Mouse (Mus musculus) liver, embryonic 14.5 days (tissue): Measurements from ENCODE around the gene Pxylp1. TPM values are rescaled to one million over a fixed set of nuclear protein-coding genes. Genes with fewer than 3 reads are reported as not detected.

Source experiments
- ATAC-seq: fragments of 200-750 bp; cut with Nextera tagmentation; 2 replicates; pipeline ENCODE4 v1.8.0; 2017; ENCODE audit warnings: moderate number of reproducible peaks, mild to moderate bottlenecking, moderate library complexity; ENCODE audit not compliant: insufficient read depth
- DNase-seq, 3 experiments: peaks; one replicate each; pipeline ENCODE4 v3.0.0-alpha.2; 2012 to 2013; ENCODE audit warnings: low read depth in 3 of 3, low spot score in 3 of 3
- H3K27ac ChIP-seq: fragments of 300-500 bp; sonication (generic); 2 replicates; pipeline ENCODE4 v1.5.1; 2014; ENCODE audit warnings: moderate library complexity, mild to moderate bottlenecking, control low read depth, inconsistent platforms
- H3K27me3 ChIP-seq: fragments of 300-500 bp; sonication (generic); 2 replicates; pipeline ENCODE4 v1.6.1; 2014; ENCODE audit warnings: mild to moderate bottlenecking, low read length, moderate library complexity; ENCODE audit not compliant: control insufficient read depth, insufficient read depth
- H3K36me3 ChIP-seq: fragments of 300-500 bp; sonication (generic); replicated peaks from 2 replicates; pipeline ENCODE4 v1.6.1; 2014; ENCODE audit warnings: low read depth; ENCODE audit not compliant: control insufficient read depth, insufficient read depth
- H3K4me1 ChIP-seq, 2 experiments: fragments of 200-500 bp in 1 of 2; fragments of 300-500 bp in 1 of 2; sonication (generic) in 1 of 2; replicated peaks; 2 replicates each; pipeline ENCODE4 v1.6.1; 2012 to 2014; ENCODE audit warnings: antibody characterized with exemption in 1 of 2, inconsistent platforms in 1 of 2, low read length in 1 of 2; ENCODE audit not compliant: control insufficient read depth in 2 of 2, insufficient read depth in 2 of 2
- H3K4me2 ChIP-seq: fragments of 300-500 bp; sonication (generic); 2 replicates; pipeline ENCODE4 v1.6.1; 2014; ENCODE audit warnings: low read depth, mild to moderate bottlenecking, control low read depth, moderate library complexity
- H3K4me3 ChIP-seq, 2 experiments: fragments of 200-500 bp in 1 of 2; fragments of 300-500 bp in 1 of 2; sonication (generic) in 1 of 2; 2 replicates each; pipeline ENCODE4 v1.5.1; 2012 to 2014; ENCODE audit warnings: low read depth in 2 of 2, low read length in 2 of 2, mild to moderate bottlenecking in 2 of 2, control low read depth in 1 of 2, inconsistent platforms in 1 of 2, moderate library complexity in 1 of 2; ENCODE audit not compliant: insufficient read depth in 1 of 2
- H3K9ac ChIP-seq: fragments of 300-500 bp; sonication (generic); replicated peaks from 2 replicates; pipeline ENCODE4 v1.6.1; 2014; ENCODE audit warnings: mild to moderate bottlenecking, control low read depth, moderate library complexity
- H3K9me3 ChIP-seq: fragments of 300-500 bp; sonication (generic); 2 replicates; pipeline ENCODE4 v1.6.1; 2016; ENCODE audit warnings: low read length, mixed read lengths; ENCODE audit not compliant: control insufficient read depth
- CTCF ChIP-seq: IDR thresholded peaks from 2 replicates; pipeline ENCODE4 v1.5.1; 2016; ENCODE audit warnings: antibody characterized with exemption, low read depth, control low read depth
- EP300 ChIP-seq: IDR thresholded peaks from 2 replicates; pipeline ENCODE4 v1.6.1; 2016; ENCODE audit warnings: antibody characterized with exemption, low read depth
- WGBS: fragments of 180-500 bp; shearing (Covaris S2); extraction: QIAGEN DNeasy Blood & Tissue Kit; methylation state at CpG from one replicate; pipeline ENCODE4 v1.1.7; 2014; ENCODE audit not compliant: insufficient replicate concordance; 5-methylcytosine and 5-hydroxymethylcytosine counted together
- polyA plus RNA-seq, 2 experiments: library from polyadenylated mRNA; depleted of rRNA in 1 of 2; stranded (reverse) in 1 of 2; unstranded in 1 of 2; fragments of >200 nt; fragmentation: Nextera tagmentation in 1 of 2; extraction: Ambion mirVana in 1 of 2; gene quantifications; 2 replicates each; pipeline versions ENCODE4 v1.2.1 to v1.2.3; 2012 to 2014

Pxylp1 gene
- polyA plus RNA-seq, 2 experiments = 1.3 to 3.5 TPM

GRCm38 (mm10) chr9:96830856-96831359 is 61.6 kb downstream of the Pxylp1 start:
- no peak overlapping the region for H3K4me3 ChIP-seq

GRCm38 (mm10) chr9:96829682-96830081 is 62.8 kb downstream of the Pxylp1 start:
- no peak overlapping the region for H3K9ac ChIP-seq
- H3K4me3 ChIP-seq = no peak overlapping the region
- DNase-seq (no peak), ATAC-seq (no peak)
- no peak overlapping the region for H3K4me2 ChIP-seq
- H3K9me3 ChIP-seq = no peaks in the 10 kb centered on the region
- TF ChIP-seq CTCF (peak; percentile 42), EP300 (no peak)
- no peaks in the 10 kb centered on the region; a peak in 1 of 4 replicates for H3K4me1 ChIP-seq
- H3K36me3 ChIP-seq = no peaks in the 10 kb centered on the region
- H3K27me3 ChIP-seq = no peaks in the 10 kb centered on the region
- H3K27ac ChIP-seq = no peak overlapping the region
- 75% methylated on average over 3 of the region's 3 CpGs for WGBS

More at GRCm38 (mm10) chr9:96830856-96831359, 61.6 kb downstream of the Pxylp1 start:
- no peaks in the 10 kb centered on the region; a peak in 1 of 4 replicates for H3K4me1 ChIP-seq
- no peak overlapping the region for H3K9ac ChIP-seq
- no peaks in the 10 kb centered on the region for H3K9me3 ChIP-seq
- no peaks in the 10 kb centered on the region for H3K36me3 ChIP-seq
- ATAC-seq (no peak), DNase-seq (no peak)
- no peak overlapping the region for H3K4me2 ChIP-seq
- no peaks in the 10 kb centered on the region for H3K27me3 ChIP-seq
- no peak overlapping the region for H3K27ac ChIP-seq
- 75% methylated on average over 17 of the region's 17 CpGs for WGBS
- TF ChIP-seq CTCF (no peak), EP300 (no peak)

DNA sequence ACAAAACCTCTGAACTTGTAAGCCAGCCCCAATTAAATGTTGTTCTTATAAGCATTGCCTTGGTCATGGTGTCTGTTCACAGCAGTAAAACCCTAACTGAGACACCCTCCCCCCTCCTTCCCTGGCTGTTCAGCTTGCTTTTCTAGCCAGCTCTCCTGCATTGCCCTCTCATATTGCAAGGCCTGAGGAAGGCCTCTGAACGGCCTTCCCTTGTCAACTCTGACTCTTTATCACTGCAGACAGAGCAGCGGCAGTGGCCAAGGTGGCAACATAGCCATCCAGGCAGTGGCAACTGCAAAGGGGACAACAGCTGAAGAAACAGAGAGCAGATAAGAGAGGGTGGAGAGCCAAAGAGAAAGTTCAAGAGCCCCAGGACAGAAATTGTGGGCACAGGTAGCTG is 64.4 kb downstream of the Pxylp1 start:
- Histone ChIP-seq H3K9ac (no peak overlapping the region), H3K36me3 (no peaks in the 10 kb centered on the region), H3K27me3 (no peaks in the 10 kb centered on the region), H3K4me1 (no peaks in the 10 kb centered on the region; a peak in 1 of 4 replicates), H3K4me2 (no peak overlapping the region), H3K27ac (no peak overlapping the region), H3K4me3 (no peak overlapping the region), H3K9me3 (no peaks in the 10 kb centered on the region)
- DNase-seq (no peak), ATAC-seq (no peak)
- WGBS = 30% methylated on average over 2 of the region's 2 CpGs
- TF ChIP-seq CTCF (no peak), EP300 (no peak)

DNA sequence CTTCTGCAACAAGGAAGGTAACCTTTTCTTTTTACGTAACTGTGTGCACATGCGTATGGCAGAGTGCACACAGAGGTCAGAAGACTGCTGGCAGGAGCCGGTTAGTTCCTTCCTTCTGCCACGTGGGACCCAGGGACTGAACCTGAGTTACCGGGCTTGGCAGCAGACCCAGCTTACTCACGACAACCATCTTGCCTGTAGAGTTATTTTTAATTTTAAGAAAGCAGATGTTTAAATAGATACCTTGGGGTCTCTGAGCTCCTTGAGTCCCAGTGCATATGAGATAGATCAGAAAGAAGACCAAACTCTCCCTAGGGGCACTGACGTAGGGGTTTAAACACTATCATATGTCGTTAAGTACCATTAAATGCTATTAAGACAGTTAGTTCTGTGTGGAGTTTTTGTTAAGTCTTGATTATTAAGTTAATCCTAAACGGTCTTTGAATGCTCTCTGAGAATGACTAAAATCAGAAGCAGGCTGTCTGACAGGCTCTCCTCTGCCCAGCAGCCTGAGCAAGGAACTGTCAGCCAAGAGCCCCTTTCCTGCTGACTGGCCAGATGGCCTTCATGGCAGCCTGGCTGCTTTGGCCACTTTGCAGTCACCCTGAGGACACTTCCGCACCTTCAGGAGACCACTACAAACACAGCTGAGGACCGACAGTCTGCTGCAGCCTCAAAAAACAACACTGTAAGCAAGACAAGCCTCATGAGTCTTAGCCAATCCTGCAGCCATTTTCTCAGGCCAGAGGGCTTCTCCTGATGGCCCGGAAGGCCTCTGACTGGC is 65.3 kb downstream of the Pxylp1 start:
- no peaks in the 10 kb centered on the region; a peak in 1 of 4 replicates for H3K4me1 ChIP-seq
- no peak overlapping the region for H3K9ac ChIP-seq
- 68% methylated on average over 12 of the region's 12 CpGs for WGBS
- H3K36me3 ChIP-seq = no peaks in the 10 kb centered on the region
- no peak overlapping the region for H3K4me2 ChIP-seq
- no peak for TF ChIP-seq CTCF
- TF ChIP-seq EP300 = no peak
- H3K9me3 ChIP-seq = no peaks in the 10 kb centered on the region
- no peak overlapping the region for H3K27ac ChIP-seq
- ATAC-seq (no peak), DNase-seq (no peak)
- no peak overlapping the region for H3K4me3 ChIP-seq
- no peaks in the 10 kb centered on the region for H3K27me3 ChIP-seq

GRCm38 (mm10) chr9:96824857-96825256 is 67.6 kb downstream of the Pxylp1 start:
- no peak overlapping the region for H3K4me3 ChIP-seq
- DNase-seq (no peak), ATAC-seq (no peak)
- no peaks in the 10 kb centered on the region for H3K27me3 ChIP-seq
- H3K4me1 ChIP-seq = no peaks in the 10 kb centered on the region; a peak in 1 of 4 replicates
- WGBS = 84% methylated on average over 18 of the region's 18 CpGs
- H3K9ac ChIP-seq = no peak overlapping the region
- TF ChIP-seq CTCF (no peak), EP300 (no peak)
- no peaks in the 10 kb centered on the region for H3K9me3 ChIP-seq
- no peak overlapping the region for H3K27ac ChIP-seq
- no peaks in the 10 kb centered on the region for H3K36me3 ChIP-seq
- no peak overlapping the region for H3K4me2 ChIP-seq
